Mouse (Mus musculus): Measurements from ENCODE around the gene Speer4c. TPM values are rescaled to one million over a fixed set of nuclear protein-coding genes. Genes with fewer than 3 reads are reported as not detected.
"Not testable (repeated sequence)": the region's sequence is repeated elsewhere in the genome, so short reads cannot be mapped to it uniquely, and the experiment has no call there.

Gene Speer4c
- polyA plus RNA-seq, 1 experiment from 2014 or later: not detected

- not testable (repeated sequence) for H3K27me3 ChIP-seq (ENCODE audit: control insufficient read depth, insufficient read depth, low read length); H3K9ac ChIP-seq (ENCODE audit: low read length); H3K36me3 ChIP-seq (ENCODE audit: control insufficient read depth, insufficient read depth, low read length); H3K27ac ChIP-seq (ENCODE audit: low read depth, low read length); H3K4me1 ChIP-seq (replicated peaks; ENCODE audit: control insufficient read depth, insufficient read depth, low read length); DNase-seq (ENCODE audit: low spot score); H3K4me3 ChIP-seq (ENCODE audit: low read depth, low read length); H3K4me2 ChIP-seq (ENCODE audit: low read depth, low read length, severe bottlenecking)
- WGBS: 65% methylated on average over 4 of the region's 4 CpGs
- peaks cover 10% of the 10 kb centered on the region for H3K9me3 ChIP-seq (ENCODE audit: control insufficient read depth, low read length)
- ATAC-seq (replicated peaks; ENCODE audit: low FRiP score): peak; percentile 85
Measured at GRCm38 (mm10) chr5:15688874-15689658, 25.0 kb downstream of the Speer4c start.

GRCm38 (mm10) chr5:15681301-15682035 lies 32.6 kb downstream of the Speer4c start:
- H3K4me1 ChIP-seq (replicated peaks; ENCODE audit: control insufficient read depth, insufficient read depth, low read length); H3K27ac ChIP-seq (ENCODE audit: low read depth, low read length); H3K9me3 ChIP-seq (ENCODE audit: control insufficient read depth, low read length); H3K36me3 ChIP-seq (ENCODE audit: control insufficient read depth, insufficient read depth, low read length); H3K27me3 ChIP-seq (ENCODE audit: control insufficient read depth, insufficient read depth, low read length); H3K9ac ChIP-seq (ENCODE audit: low read length); DNase-seq (ENCODE audit: low spot score); H3K4me3 ChIP-seq (ENCODE audit: low read depth, low read length); H3K4me2 ChIP-seq (ENCODE audit: low read depth, low read length, severe bottlenecking): not testable (repeated sequence)
- 80% methylated on average over 7 of the region's 10 CpGs for WGBS
- peak; percentile 71 for ATAC-seq (replicated peaks; ENCODE audit: low FRiP score)

- H3K27me3 ChIP-seq (ENCODE audit: control insufficient read depth, insufficient read depth, low read length); H3K4me2 ChIP-seq (ENCODE audit: low read depth, low read length, severe bottlenecking); H3K4me1 ChIP-seq (replicated peaks; ENCODE audit: control insufficient read depth, insufficient read depth, low read length); H3K36me3 ChIP-seq (ENCODE audit: control insufficient read depth, insufficient read depth, low read length); H3K9ac ChIP-seq (ENCODE audit: low read length); H3K4me3 ChIP-seq (ENCODE audit: low read depth, low read length); H3K9me3 ChIP-seq (ENCODE audit: control insufficient read depth, low read length); H3K27ac ChIP-seq (ENCODE audit: low read depth, low read length): not testable (repeated sequence)
- WGBS: 72% methylated on average over 13 of the region's 13 CpGs
- DNase-seq (ENCODE audit: low spot score): peak; percentile 47
- peak; percentile 86 for ATAC-seq (replicated peaks; ENCODE audit: low FRiP score)
Measured at GRCm38 (mm10) chr5:15679980-15680949, 33.8 kb downstream of the Speer4c start.

GRCm38 (mm10) chr5:15678907-15679306 lies 35.2 kb downstream of the Speer4c start:
- ATAC-seq (replicated peaks; ENCODE audit: low FRiP score): not testable (repeated sequence)

GRCm38 (mm10) chr5:15677750-15678149 lies 36.3 kb downstream of the Speer4c start:
- not testable (repeated sequence) for H3K4me1 ChIP-seq (replicated peaks; ENCODE audit: control insufficient read depth, insufficient read depth, low read length); H3K27me3 ChIP-seq (ENCODE audit: control insufficient read depth, insufficient read depth, low read length); DNase-seq (ENCODE audit: low spot score); H3K9me3 ChIP-seq (ENCODE audit: control insufficient read depth, low read length); H3K4me3 ChIP-seq (ENCODE audit: low read depth, low read length); H3K9ac ChIP-seq (ENCODE audit: low read length); H3K27ac ChIP-seq (ENCODE audit: low read depth, low read length); H3K36me3 ChIP-seq (ENCODE audit: control insufficient read depth, insufficient read depth, low read length); H3K4me2 ChIP-seq (ENCODE audit: low read depth, low read length, severe bottlenecking)
- ATAC-seq (replicated peaks; ENCODE audit: low FRiP score): peak; percentile 78
- 85% methylated on average over 2 of the region's 4 CpGs for WGBS

More at GRCm38 (mm10) chr5:15678907-15679306, 35.2 kb downstream of the Speer4c start:
- H3K4me3 ChIP-seq (ENCODE audit: low read depth, low read length); H3K27ac ChIP-seq (ENCODE audit: low read depth, low read length); H3K27me3 ChIP-seq (ENCODE audit: control insufficient read depth, insufficient read depth, low read length); H3K4me2 ChIP-seq (ENCODE audit: low read depth, low read length, severe bottlenecking); H3K9ac ChIP-seq (ENCODE audit: low read length); H3K9me3 ChIP-seq (ENCODE audit: control insufficient read depth, low read length); H3K4me1 ChIP-seq (replicated peaks; ENCODE audit: control insufficient read depth, insufficient read depth, low read length); H3K36me3 ChIP-seq (ENCODE audit: control insufficient read depth, insufficient read depth, low read length): not testable (repeated sequence)
- 71% methylated on average over 2 of the region's 2 CpGs for WGBS
- DNase-seq (ENCODE audit: low spot score): peak; percentile 51

GRCm38 (mm10) chr5:15674429-15675244 lies 39.4 kb downstream of the Speer4c start:
- H3K9me3 ChIP-seq (ENCODE audit: control insufficient read depth, low read length); H3K4me2 ChIP-seq (ENCODE audit: low read depth, low read length, severe bottlenecking); H3K27me3 ChIP-seq (ENCODE audit: control insufficient read depth, insufficient read depth, low read length); H3K4me3 ChIP-seq (ENCODE audit: low read depth, low read length); H3K27ac ChIP-seq (ENCODE audit: low read depth, low read length); H3K9ac ChIP-seq (ENCODE audit: low read length); H3K36me3 ChIP-seq (ENCODE audit: control insufficient read depth, insufficient read depth, low read length); H3K4me1 ChIP-seq (replicated peaks; ENCODE audit: control insufficient read depth, insufficient read depth, low read length): not testable (repeated sequence)
- ATAC-seq (replicated peaks; ENCODE audit: low FRiP score) (peak; percentile 80), DNase-seq (ENCODE audit: low spot score) (peak; percentile 16)
- 94% methylated on average over 5 of the region's 8 CpGs for WGBS

- H3K4me3 ChIP-seq (ENCODE audit: low read depth, low read length); DNase-seq (ENCODE audit: low spot score); H3K4me2 ChIP-seq (ENCODE audit: low read depth, low read length, severe bottlenecking); H3K9ac ChIP-seq (ENCODE audit: low read length); ATAC-seq (replicated peaks; ENCODE audit: low FRiP score); H3K27me3 ChIP-seq (ENCODE audit: control insufficient read depth, insufficient read depth, low read length); H3K4me1 ChIP-seq (replicated peaks; ENCODE audit: control insufficient read depth, insufficient read depth, low read length); H3K9me3 ChIP-seq (ENCODE audit: control insufficient read depth, low read length); H3K36me3 ChIP-seq (ENCODE audit: control insufficient read depth, insufficient read depth, low read length); H3K27ac ChIP-seq (ENCODE audit: low read depth, low read length): not testable (repeated sequence)
- whole genome bisulfite sequencing: 77% methylated on average over 2 of the region's 2 CpGs
Measured at GRCm38 (mm10) chr5:15673989-15674388, 40.1 kb downstream of the Speer4c start.
